ENCODE assay signal across 24 mouse cellular contexts in genomic region chr2:10309656-10310055, GRCm38 (mm10).
"Had no signal": no experiment of that assay in that cellular context is flagged by ENCODE, and none has a peak within 500 bp of the region (broad histone marks: within the 10 kb centered on the region; RNA-seq: fewer than 3 reads in every experiment).

No protein-coding gene starts in this region.

- H3K27me3 ChIP-seq: heart, embryonic 12.5 days; hindbrain, embryonic 15.5 days; intestine, embryonic 15.5 days; limb, embryonic 12.5 days had no signal

- DNase-seq: gastrocnemius, postnatal 14 days; gastrocnemius, postnatal 36 days; heart, adult 18-20 months; heart, postnatal 14 days; heart, postnatal 36 days; kidney, adult 18-20 months; kidney, adult 8-10 months; kidney, postnatal 10 days; kidney, postnatal 25 days; kidney, postnatal 4 days; liver had no signal

- H3K4me1 ChIP-seq: intestine, embryonic 15.5 days; limb, embryonic 12.5 days had no signal

- H3K36me3 ChIP-seq: heart, embryonic 10.5 days; heart, embryonic 12.5 days; hindbrain, embryonic 13.5 days; hindbrain, embryonic 15.5 days; intestine, embryonic 15.5 days; limb, embryonic 10.5 days; limb, embryonic 12.5 days had no signal

- ATAC-seq: inflammation-experienced regulatory T-cells, adult 6 months; intestine, embryonic 15.5 days; intestine, postnatal 0 days had no signal

- H3K9ac ChIP-seq: heart, embryonic 12.5 days; hindbrain, embryonic 13.5 days; hindbrain, embryonic 15.5 days; intestine, embryonic 15.5 days; limb, embryonic 12.5 days; liver, embryonic 14.5 days had no signal

- H3K4me3 ChIP-seq: heart, embryonic 10.5 days; heart, embryonic 12.5 days; hindbrain, embryonic 13.5 days; hindbrain, embryonic 15.5 days; intestine, embryonic 15.5 days; layer of hippocampus, adult 2 months; left cerebral cortex, adult 2 months; limb, embryonic 10.5 days; limb, embryonic 12.5 days had no signal

- H3K27ac ChIP-seq: heart, embryonic 10.5 days; hindbrain, embryonic 13.5 days; hindbrain, embryonic 15.5 days; intestine, embryonic 15.5 days; layer of hippocampus, adult 2 months; left cerebral cortex, adult 2 months; limb, embryonic 10.5 days; limb, embryonic 12.5 days; liver, embryonic 14.5 days had no signal

- H3K9me3 ChIP-seq: heart, embryonic 10.5 days; heart, embryonic 12.5 days; hindbrain, embryonic 13.5 days; hindbrain, embryonic 15.5 days; intestine, embryonic 15.5 days; limb, embryonic 10.5 days; limb, embryonic 12.5 days had no signal

- H3K4me2 ChIP-seq: heart, embryonic 12.5 days; hindbrain, embryonic 13.5 days; hindbrain, embryonic 15.5 days; intestine, embryonic 15.5 days; limb, embryonic 12.5 days; liver, embryonic 11.5 days had no signal
